Mouse (Mus musculus): ENCODE results near the gene Hs2st1.
A peak's percentile ranks its signal among the peaks of the same experiment; 100 is the strongest.

DNA sequence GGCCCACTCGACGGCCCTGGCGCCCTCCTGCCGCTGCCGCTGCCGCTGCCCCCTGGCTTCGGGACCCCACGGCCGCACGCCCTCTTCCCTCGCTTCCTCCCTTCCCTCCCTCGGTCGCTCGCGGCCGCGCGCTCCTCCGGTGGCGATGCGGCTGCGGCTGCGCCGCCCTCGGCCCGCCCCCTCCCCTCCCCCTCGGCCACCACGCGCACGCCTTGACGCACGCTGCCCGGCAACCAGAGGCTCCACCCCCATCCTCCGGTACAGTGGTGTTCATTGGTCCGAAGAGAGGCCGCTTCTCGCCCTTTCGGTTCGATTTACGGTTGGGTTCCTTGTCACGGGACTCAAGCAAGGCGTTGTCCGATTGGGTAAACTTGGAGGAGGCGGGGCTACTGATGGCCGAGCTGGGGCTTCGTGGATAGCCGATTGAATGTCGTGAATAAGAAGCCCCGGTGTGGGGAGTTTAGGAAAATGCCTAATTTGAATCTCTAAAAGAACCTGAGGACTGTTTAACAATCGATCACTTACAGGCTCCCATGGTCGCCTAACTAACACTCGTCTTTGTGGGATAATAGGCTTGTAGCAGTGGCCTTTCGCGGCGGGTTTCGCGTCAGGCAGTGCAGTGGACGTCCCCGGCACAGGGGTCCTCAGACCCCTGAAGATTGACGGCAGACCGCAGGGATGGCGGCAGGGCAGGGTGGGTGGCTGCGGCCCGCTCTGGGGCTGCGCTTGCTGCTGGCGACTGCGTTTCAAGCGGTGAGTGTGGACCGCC, at the start of gene Hs2st1, which contains the start of gene Selenof:
- no peak for TF ChIP-seq CTCF (IDR thresholded peaks at IDR 0.05; ENCODE audit: borderline replicate concordance, extremely low read depth, insufficient read depth, insufficient read length)
- TF ChIP-seq POLR2A (IDR thresholded peaks at IDR 0.05; ENCODE audit: borderline replicate concordance, extremely low read depth, insufficient read depth, insufficient read length, poor library complexity, severe bottlenecking) = peak; percentile 99

All from brain, embryonic 14.5 days (tissue).